9 mouse cellular contexts compared by ENCODE assay signal in genomic region chr7:127020031-127020430, GRCm38 (mm10). TPM values are rescaled to one million over a fixed set of nuclear protein-coding genes. Genes with fewer than 3 reads are reported as not detected.
DNase-seq lines count a peak whose midpoint lies in the region; ATAC-seq and TF ChIP-seq lines count a peak whose summit lies in the region.
"Had no signal": no experiment of that assay in that cellular context is flagged by ENCODE, and none has a peak within 500 bp of the region (broad histone marks: within the 10 kb centered on the region; RNA-seq: fewer than 3 reads in every experiment).

No protein-coding gene starts in this region.

- H3K27me3 ChIP-seq in forebrain, postnatal 0 days (ENCODE audit: insufficient read depth, low read length): no peaks in the 10 kb centered on the region
- no peaks in the 10 kb centered on the region for H3K27me3 ChIP-seq in liver, embryonic 13.5 days

- no peaks in the 10 kb centered on the region for H3K9me3 ChIP-seq in forebrain, postnatal 0 days (ENCODE audit: low read length)
- H3K9me3 ChIP-seq in liver, embryonic 13.5 days (replicated peaks): no peaks in the 10 kb centered on the region

- DNase-seq in cerebellum, adult 11-12 months: peak; percentile 60
- DNase-seq in cerebellum, postnatal 4 days (ENCODE audit: low spot score in 2 of 2): no peak
- DNase-seq in cerebellum, adult 18-20 months: peak; percentile 55 to 61
- DNase-seq in forebrain, postnatal 0 days: peak; percentile 24
- DNase-seq in liver, embryonic 13.5 days: no peak
- no peak for DNase-seq in spleen, adult 18-20 months
- DNase-seq in kidney, postnatal 4 days: no peak
- DNase-seq in adrenal gland, adult 18-20 months (ENCODE audit: low spot score in 2 of 2): no peak
- DNase-seq: right cerebral cortex, postnatal 14 days had no signal

- TF ChIP-seq CTCF in forebrain, postnatal 0 days (IDR thresholded peaks at IDR 0.05; ENCODE audit: low read depth): no peak

- H3K27ac ChIP-seq in forebrain, postnatal 0 days (ENCODE audit: low read depth, low read length): peak overlapping the region; percentile 86
- H3K27ac ChIP-seq in liver, embryonic 13.5 days: peak overlapping the region; percentile 32; the same call in 1 of the 2 replicates

- peak overlapping the region; percentile 71 for H3K9ac ChIP-seq in forebrain, postnatal 0 days
- no peak overlapping the region for H3K9ac ChIP-seq in liver, embryonic 13.5 days

- peaks cover 56% of the 10 kb centered on the region for H3K4me1 ChIP-seq in forebrain, postnatal 0 days (ENCODE audit: insufficient read depth)
- peaks cover 85% of the 10 kb centered on the region for H3K4me1 ChIP-seq in liver, embryonic 13.5 days (replicated peaks)

- H3K4me3 ChIP-seq in forebrain, postnatal 0 days (ENCODE audit: low read depth, low read length): peak overlapping the region; percentile 46
- peak overlapping the region; percentile 44; the same call in 1 of the 2 replicates for H3K4me3 ChIP-seq in liver, embryonic 13.5 days (replicated peaks)

- peak overlapping the region; percentile 88 for H3K4me2 ChIP-seq in forebrain, postnatal 0 days (ENCODE audit: low read depth)
- H3K4me2 ChIP-seq in liver, embryonic 13.5 days: peak overlapping the region; percentile 99

- no peak for ATAC-seq in forebrain, postnatal 0 days
- no peak for ATAC-seq in liver, embryonic 13.5 days (ENCODE audit: low read depth)

- H3K36me3 ChIP-seq in forebrain, postnatal 0 days (ENCODE audit: insufficient read depth): peaks cover 19% of the 10 kb centered on the region
- H3K36me3 ChIP-seq in liver, embryonic 13.5 days: peaks cover 43% of the 10 kb centered on the region

- WGBS in forebrain, postnatal 0 days: 40% methylated on average over 3 of the region's 3 CpGs
- 50% methylated on average over 3 of the region's 3 CpGs for WGBS in liver, embryonic 13.5 days (ENCODE audit: insufficient replicate concordance)

RNA-seq across cellular contexts. Expression of gene Gm42742, which starts 0.9 kb away (rescaled TPM):
- 49.1 and 53.6 TPM in 2 replicates for total RNA-seq in forebrain, postnatal 0 days (2014; rRNA removed)
- polyA plus RNA-seq in forebrain, postnatal 0 days (2015; fragmentation: Nextera tagmentation; extraction: Ambion mirVana): 36.7 and 42.2 TPM in 2 replicates
- polyA plus RNA-seq in liver, embryonic 13.5 days (2015; fragmentation: Nextera tagmentation; extraction: Ambion mirVana): 5.1 and 11.3 TPM in 2 replicates
- 10 to 100 TPM; 12.9 to 27.0 TPM for total RNA-seq in adrenal gland, adult 18-20 months (2021)

RNA-seq across cellular contexts. Expression of gene Prrt2, which starts 1.0 kb away (rescaled TPM):
- 68.2 and 77.8 TPM in 2 replicates for total RNA-seq in forebrain, postnatal 0 days (2014; rRNA removed)
- polyA plus RNA-seq in forebrain, postnatal 0 days (2015; fragmentation: Nextera tagmentation; extraction: Ambion mirVana): 84.1 and 84.3 TPM in 2 replicates
- polyA plus RNA-seq in liver, embryonic 13.5 days (2015; fragmentation: Nextera tagmentation; extraction: Ambion mirVana): 0.22 and 0.47 TPM in 2 replicates
- total RNA-seq in adrenal gland, adult 18-20 months (2021): 1 to 10 TPM; 3.7 to 4.4 TPM

RNA-seq across cellular contexts. Expression of gene Pagr1a, which starts 2.9 kb away (rescaled TPM):
- 19.2 and 21.9 TPM in 2 replicates for total RNA-seq in forebrain, postnatal 0 days (2014; rRNA removed)
- polyA plus RNA-seq in forebrain, postnatal 0 days (2015; fragmentation: Nextera tagmentation; extraction: Ambion mirVana): 18.1 and 31.6 TPM in 2 replicates
- polyA plus RNA-seq in liver, embryonic 13.5 days (2015; fragmentation: Nextera tagmentation; extraction: Ambion mirVana): 38.7 and 50.1 TPM in 2 replicates
- 10 to 100 TPM in 1 of 2 experiments, 1 to 10 TPM in 1; 5.5 to 16.5 TPM for total RNA-seq in adrenal gland, adult 18-20 months (2021)

RNA-seq across cellular contexts. Expression of gene Pagr1b, which starts 3.7 kb away (rescaled TPM):
- total RNA-seq in forebrain, postnatal 0 days (2014; rRNA removed): 3.8 TPM in 1 of 2 replicates, not detected in the other
- polyA plus RNA-seq in forebrain, postnatal 0 days (2015; fragmentation: Nextera tagmentation; extraction: Ambion mirVana): 1.0 TPM in 1 of 2 replicates, not detected in the other
- 0.27 TPM in 1 of 2 replicates, not detected in the other for polyA plus RNA-seq in liver, embryonic 13.5 days (2015; fragmentation: Nextera tagmentation; extraction: Ambion mirVana)
- total RNA-seq in adrenal gland, adult 18-20 months (2021): 1 to 10 TPM; 1.3 to 3.0 TPM

RNA-seq across cellular contexts. Expression of gene Mvp, which starts 5.6 kb away (rescaled TPM):
- total RNA-seq in forebrain, postnatal 0 days (2014; rRNA removed): 4.8 and 6.9 TPM in 2 replicates
- 3.3 and 3.4 TPM in 2 replicates for polyA plus RNA-seq in forebrain, postnatal 0 days (2015; fragmentation: Nextera tagmentation; extraction: Ambion mirVana)
- polyA plus RNA-seq in liver, embryonic 13.5 days (2015; fragmentation: Nextera tagmentation; extraction: Ambion mirVana): 7.8 and 8.6 TPM in 2 replicates
- 100 to 1,000 TPM in 1 of 2 experiments, 10 to 100 TPM in 1; 92.6 to 135 TPM for total RNA-seq in adrenal gland, adult 18-20 months (2021)

Comparison
In these comparisons a context has a peak if more than half of its experiments do, and no peak if none do; other contexts are left out.
1. DNase-seq: peak in cerebellum, adult 11-12 months (single experiment), cerebellum, adult 18-20 months (2 of 2) and forebrain, postnatal 0 days (single experiment); none in cerebellum, postnatal 4 days (0 of 2), liver, embryonic 13.5 days (single experiment), spleen, adult 18-20 months (0 of 2), kidney, postnatal 4 days (0 of 2) and adrenal gland, adult 18-20 months (0 of 2).
2. RNA of gene Prrt2, which starts 1.0 kb away (total RNA-seq): 68.2 to 77.8 TPM in forebrain, postnatal 0 days; 3.7 to 4.4 TPM in adrenal gland, adult 18-20 months; every median in the first group is over 10 times any median in the second.